Mouse (Mus musculus): ENCODE data around the gene Pate2. TPM values are rescaled to one million over a fixed set of nuclear protein-coding genes. Genes with fewer than 3 reads are reported as not detected.

Gene Pate2
- polyA plus RNA-seq (2015; fragmentation: Nextera tagmentation; extraction: Ambion mirVana) = 0.94 and 0.97 TPM in 2 replicates

DNA sequence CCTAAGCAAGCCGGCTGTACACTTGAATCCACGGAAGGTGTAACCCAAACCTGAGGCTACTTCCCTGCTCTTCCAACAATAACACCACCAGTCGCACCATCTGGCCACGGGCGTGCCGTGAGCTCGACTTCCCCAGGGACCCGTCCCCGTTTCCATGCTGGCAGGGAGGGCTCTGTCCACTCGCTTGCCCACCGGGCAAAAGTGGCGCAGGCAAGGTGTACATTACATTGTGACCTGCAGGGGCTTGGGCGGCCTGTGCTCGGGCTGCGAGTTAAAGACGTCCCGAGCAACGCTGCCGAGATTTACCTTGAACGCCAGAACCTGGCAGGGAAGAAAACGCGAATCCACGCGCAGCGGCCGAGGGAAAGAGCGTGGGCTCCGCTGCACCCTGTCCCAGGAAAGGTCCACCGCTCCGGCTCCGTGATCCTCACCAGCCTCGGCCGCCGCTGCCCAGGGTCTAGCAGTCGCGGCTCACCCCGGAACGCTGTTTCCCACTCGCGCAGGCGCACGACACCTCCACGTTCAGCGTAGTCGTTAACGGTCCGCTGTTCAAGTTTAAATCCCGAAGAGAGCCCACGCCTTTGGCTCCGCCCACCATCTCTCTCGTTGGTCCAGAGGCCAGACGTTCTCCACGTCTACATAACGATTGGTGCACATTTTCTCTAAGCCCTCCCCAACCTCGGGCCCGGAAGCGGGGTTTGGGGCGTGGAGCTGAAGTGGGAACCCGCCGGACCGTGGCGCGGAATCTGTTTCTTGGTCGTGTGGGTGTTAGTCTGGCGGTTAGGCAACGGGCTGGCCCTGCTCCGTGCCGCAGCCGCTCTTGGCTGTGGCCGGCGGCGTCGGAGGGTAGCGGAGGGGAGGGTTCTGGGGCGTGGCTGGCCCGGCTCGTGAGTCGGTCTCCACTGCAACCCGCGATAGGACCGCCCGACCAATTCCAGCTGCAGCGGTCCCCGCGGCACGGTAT, at the start of gene Pate2, which contains the start of gene Hyls1:
Gene Pate2 (plus strand): TSS at position 714 of the 964 bp plus-strand sequence.
Gene Hyls1 (minus strand): TSS at position 828 of the 964 bp plus-strand sequence.
- WGBS = under 1% methylated on average over 86 of the region's 86 CpGs
- Histone ChIP-seq H3K9ac (peak within 1 kb of the TSS; percentile 82), H3K9me3 (no peaks in the 10 kb centered on the region), H3K4me2 (peak within 1 kb of the TSS; percentile 73), H3K36me3 (peaks cover 21% of the 10 kb centered on the region), H3K27ac (replicated peaks) (peak within 1 kb of the TSS; percentile 93), H3K4me1 (replicated peaks) (peaks cover 12% of the 10 kb centered on the region), H3K27me3 (peaks cover 6% of the 10 kb centered on the region; the same call in 1 of the 2 replicates), H3K4me3 (peak within 1 kb of the TSS; percentile 96)
- peak; percentile 98 for ATAC-seq (ENCODE audit: low FRiP score, low read depth)

GRCm38 (mm10) chr9:35520631-35521348, 49.3 kb upstream of the Pate2 start:
- Histone ChIP-seq H3K27me3 (no peaks in the 10 kb centered on the region), H3K9ac (no peak overlapping the region), H3K27ac (replicated peaks) (no peak overlapping the region), H3K36me3 (no peaks in the 10 kb centered on the region), H3K4me1 (replicated peaks) (peaks cover 20% of the 10 kb centered on the region), H3K4me3 (no peak overlapping the region), H3K4me2 (no peak overlapping the region), H3K9me3 (no peaks in the 10 kb centered on the region)
- WGBS = 82% methylated on average over 6 of the region's 6 CpGs
- ATAC-seq (ENCODE audit: low FRiP score, low read depth) = no peak

DNA sequence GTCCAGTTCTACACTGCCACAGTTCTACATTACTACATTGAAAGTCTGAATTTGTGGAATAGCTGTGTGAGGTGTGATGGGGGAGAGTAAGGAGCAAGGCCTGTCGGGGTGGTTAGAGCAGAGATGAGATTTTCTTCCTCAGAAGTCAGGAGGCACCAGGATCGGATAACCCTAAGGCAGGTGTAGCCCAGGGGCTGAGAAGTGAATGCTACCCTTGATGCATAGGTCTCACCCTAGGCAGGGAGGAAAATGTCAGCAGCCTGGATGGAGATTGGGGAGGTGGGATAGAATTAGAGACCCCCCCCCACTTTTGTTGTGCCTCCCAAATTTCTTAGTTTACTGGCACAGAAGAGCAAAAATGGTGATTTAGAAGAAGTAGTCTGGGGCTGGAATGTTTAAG, 47.8 kb upstream of the Pate2 start:
- H3K9ac ChIP-seq = no peak overlapping the region
- ATAC-seq (ENCODE audit: low FRiP score, low read depth) = no peak
- H3K4me1 ChIP-seq (replicated peaks) = peaks cover 20% of the 10 kb centered on the region
- H3K4me2 ChIP-seq = no peak overlapping the region
- H3K36me3 ChIP-seq = no peaks in the 10 kb centered on the region
- H3K27me3 ChIP-seq = no peaks in the 10 kb centered on the region
- no peaks in the 10 kb centered on the region for H3K9me3 ChIP-seq
- 82% methylated on average over 2 of the region's 2 CpGs for WGBS
- no peak overlapping the region for H3K4me3 ChIP-seq
- H3K27ac ChIP-seq (replicated peaks) = no peak overlapping the region

GRCm38 (mm10) chr9:35522821-35523515, 47.1 kb upstream of the Pate2 start:
- no peak overlapping the region for H3K4me2 ChIP-seq
- no peaks in the 10 kb centered on the region for H3K36me3 ChIP-seq
- no peaks in the 10 kb centered on the region for H3K27me3 ChIP-seq
- peaks cover 20% of the 10 kb centered on the region for H3K4me1 ChIP-seq (replicated peaks)
- ATAC-seq (ENCODE audit: low FRiP score, low read depth) = 0 out of 2 replicates have a peak, but pooled peaks have one; percentile 25
- no peak overlapping the region for H3K4me3 ChIP-seq
- WGBS = 62% methylated on average over 1 of the region's 1 CpGs
- no peaks in the 10 kb centered on the region for H3K9me3 ChIP-seq
- no peak overlapping the region for H3K27ac ChIP-seq (replicated peaks)
- H3K9ac ChIP-seq = no peak overlapping the region

DNA sequence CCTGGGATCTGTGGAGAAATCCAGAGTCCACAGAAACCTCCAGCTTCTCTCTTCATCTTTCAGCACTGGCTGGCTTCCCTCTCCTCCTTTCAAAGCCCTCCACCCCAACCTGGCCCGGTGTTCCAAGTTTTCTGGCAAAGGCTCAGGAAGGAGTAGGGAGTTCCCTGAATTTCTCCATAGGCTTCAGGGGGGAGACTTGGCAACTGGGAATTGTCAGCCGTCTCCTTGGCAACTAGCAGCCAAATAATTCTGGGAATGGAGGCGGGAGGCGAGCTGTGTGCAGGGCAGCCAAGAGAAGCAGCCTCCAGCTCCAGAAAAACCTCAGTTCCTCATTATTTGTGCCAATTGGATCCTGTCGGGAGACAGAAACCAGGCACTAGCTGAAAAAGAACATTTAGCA, 46.5 kb upstream of the Pate2 start:
- peak; percentile 85 for ATAC-seq (ENCODE audit: low FRiP score, low read depth)
- H3K9ac ChIP-seq = no peak overlapping the region
- peak overlapping the region; percentile 18 for H3K4me2 ChIP-seq

DNA sequence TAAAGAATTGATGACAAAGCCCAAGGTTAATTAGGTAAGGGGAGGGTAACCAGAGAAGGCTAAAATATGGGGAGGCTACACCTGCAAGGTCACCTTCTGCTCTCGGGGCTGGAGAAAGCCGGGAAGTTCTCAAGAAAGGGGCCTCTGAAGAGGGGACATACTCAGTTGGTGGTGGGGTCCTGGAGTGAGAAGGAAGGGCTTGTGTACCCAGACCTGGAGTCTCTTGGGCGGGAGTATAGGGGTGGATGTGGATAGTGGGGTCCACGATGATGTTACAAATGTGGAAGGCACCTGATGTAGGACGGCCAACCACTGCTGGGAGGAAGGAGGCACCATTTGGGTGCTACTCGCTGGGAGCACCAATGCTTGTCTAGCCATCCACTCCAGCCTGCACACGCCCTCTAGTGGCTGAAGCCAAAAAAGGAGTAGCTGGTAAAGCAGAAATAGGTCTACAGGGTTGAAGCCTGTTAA, 46.1 kb upstream of the Pate2 start:
- Histone ChIP-seq H3K27ac (replicated peaks) (peak overlapping the region; percentile 53), H3K9me3 (no peaks in the 10 kb centered on the region), H3K4me1 (replicated peaks) (peaks cover 20% of the 10 kb centered on the region), H3K27me3 (no peaks in the 10 kb centered on the region), H3K4me3 (no peak overlapping the region), H3K9ac (no peak overlapping the region), H3K36me3 (no peaks in the 10 kb centered on the region), H3K4me2 (peak overlapping the region; percentile 18)
- peak; percentile 72 for ATAC-seq (ENCODE audit: low FRiP score, low read depth)
- 13% methylated on average over 7 of the region's 7 CpGs for WGBS

More for the DNA sequence above, 46.5 kb upstream of the Pate2 start:
- peaks cover 20% of the 10 kb centered on the region for H3K4me1 ChIP-seq (replicated peaks)
- 19% methylated on average over 5 of the region's 5 CpGs for WGBS
- H3K4me3 ChIP-seq = no peak overlapping the region
- H3K27me3 ChIP-seq = no peaks in the 10 kb centered on the region
- no peaks in the 10 kb centered on the region for H3K36me3 ChIP-seq
- H3K9me3 ChIP-seq = no peaks in the 10 kb centered on the region
- peak overlapping the region; percentile 53 for H3K27ac ChIP-seq (replicated peaks)

- Histone ChIP-seq H3K4me2 (no peak overlapping the region), H3K36me3 (no peaks in the 10 kb centered on the region), H3K9ac (no peak overlapping the region), H3K4me1 (replicated peaks) (peaks cover 6% of the 10 kb centered on the region), H3K27ac (replicated peaks) (no peak overlapping the region), H3K27me3 (0 out of 2 replicates have a peak, but pooled peaks cover 9% of the 10 kb centered on the region), H3K9me3 (no peaks in the 10 kb centered on the region), H3K4me3 (no peak overlapping the region)
- ATAC-seq (ENCODE audit: low FRiP score, low read depth) = no peak
- WGBS = 66% methylated on average over 3 of the region's 3 CpGs
Observed at GRCm38 (mm10) chr9:35529141-35529540, 40.9 kb upstream of the Pate2 start.

DNA sequence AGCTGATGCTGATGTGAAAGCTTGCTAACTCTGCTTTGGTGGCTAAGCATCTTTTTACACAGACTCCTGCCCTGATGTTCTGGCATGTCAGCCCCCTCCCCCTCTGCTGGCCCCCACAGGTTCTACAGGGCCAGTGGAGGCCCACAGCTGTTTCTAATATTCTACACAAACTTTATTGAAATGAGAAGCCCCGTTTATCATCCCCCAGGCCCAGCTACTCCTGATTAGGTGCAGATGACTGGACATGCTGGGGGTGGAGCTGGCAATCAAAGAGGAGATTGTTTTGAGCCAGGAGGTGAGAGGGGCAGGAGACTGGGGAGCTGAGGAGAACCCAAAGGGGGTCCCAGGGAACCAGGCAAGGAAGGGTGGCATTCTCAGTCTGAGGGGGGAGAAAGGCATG, 40.3 kb upstream of the Pate2 start:
- ATAC-seq (ENCODE audit: low FRiP score, low read depth) = no peak
- Histone ChIP-seq H3K9me3 (no peaks in the 10 kb centered on the region), H3K9ac (no peak overlapping the region), H3K27me3 (0 out of 2 replicates have a peak, but pooled peaks cover 9% of the 10 kb centered on the region), H3K4me2 (no peak overlapping the region), H3K27ac (replicated peaks) (no peak overlapping the region), H3K4me1 (replicated peaks) (no peaks in the 10 kb centered on the region), H3K4me3 (no peak overlapping the region), H3K36me3 (no peaks in the 10 kb centered on the region)
- 10% methylated on average over 1 of the region's 1 CpGs for WGBS

GRCm38 (mm10) chr9:35533266-35533665, 36.8 kb upstream of the Pate2 start:
- Histone ChIP-seq H3K4me3 (no peak overlapping the region), H3K9ac (no peak overlapping the region), H3K27me3 (0 out of 2 replicates have a peak, but pooled peaks cover 9% of the 10 kb centered on the region), H3K4me1 (replicated peaks) (no peaks in the 10 kb centered on the region), H3K4me2 (no peak overlapping the region), H3K36me3 (no peaks in the 10 kb centered on the region), H3K9me3 (no peaks in the 10 kb centered on the region), H3K27ac (replicated peaks) (no peak overlapping the region)
- 84% methylated on average over 9 of the region's 9 CpGs for WGBS
- ATAC-seq (ENCODE audit: low FRiP score, low read depth) = no peak

GRCm38 (mm10) chr9:35535110-35535509, 35.0 kb upstream of the Pate2 start:
- no peaks in the 10 kb centered on the region for H3K36me3 ChIP-seq
- H3K4me2 ChIP-seq = no peak overlapping the region
- WGBS = 8% methylated on average over 2 of the region's 2 CpGs
- no peak overlapping the region for H3K27ac ChIP-seq (replicated peaks)
- peak; percentile 86 for ATAC-seq (ENCODE audit: low FRiP score, low read depth)
- H3K27me3 ChIP-seq = 0 out of 2 replicates have a peak, but pooled peaks cover 9% of the 10 kb centered on the region
- H3K9ac ChIP-seq = no peak overlapping the region
- H3K4me3 ChIP-seq = no peak overlapping the region
- no peaks in the 10 kb centered on the region for H3K9me3 ChIP-seq
- H3K4me1 ChIP-seq (replicated peaks) = no peaks in the 10 kb centered on the region

- 87% methylated on average over 4 of the region's 4 CpGs for WGBS
- Histone ChIP-seq H3K36me3 (peaks cover 3% of the 10 kb centered on the region), H3K9me3 (no peaks in the 10 kb centered on the region), H3K9ac (no peak overlapping the region), H3K4me1 (replicated peaks) (no peaks in the 10 kb centered on the region), H3K4me3 (no peak overlapping the region), H3K27ac (replicated peaks) (no peak overlapping the region), H3K27me3 (0 out of 2 replicates have a peak, but pooled peaks cover 9% of the 10 kb centered on the region), H3K4me2 (no peak overlapping the region)
- no peak for ATAC-seq (ENCODE audit: low FRiP score, low read depth)
Observed at GRCm38 (mm10) chr9:35535876-35536275, 34.2 kb upstream of the Pate2 start.
